Mouse (Mus musculus): Measurements from ENCODE around the gene Foxr1. TPM values are rescaled to one million over a fixed set of nuclear protein-coding genes. Genes with fewer than 3 reads are reported as not detected.

Foxr1 gene
- total RNA-seq, 1 experiment: 1.9 TPM

GRCm38 (mm10) chr9:44384596-44384995 is 56.3 kb downstream of the Foxr1 start:
- Histone ChIP-seq H3K36me3 (ENCODE audit: control insufficient read depth, insufficient read depth, low read length, poor library complexity, severe bottlenecking) (peaks cover 68% of the 10 kb centered on the region), H3K4me1 (ENCODE audit: control insufficient read depth in 2 of 2, insufficient read depth in 2 of 2, low read length in 2 of 2, poor library complexity in 1 of 2) (peaks cover 0 to 8% of the 10 kb centered on the region in 2 experiments; a peak in 1 of 4 replicates), H3K4me3 (ENCODE audit: insufficient read depth in 1 of 2, low read depth in 1 of 2, low read length in 2 of 2, poor library complexity in 1 of 2, severe bottlenecking in 1 of 2) (no peak overlapping the region), H3K9me3 (ENCODE audit: control insufficient read depth, insufficient read depth, low read depth, low read length) (no peaks in the 10 kb centered on the region), H3K27ac (ENCODE audit: insufficient read depth, low read depth, low read length, poor library complexity, severe bottlenecking) (no peak overlapping the region), H3K9ac (ENCODE audit: insufficient read depth, low read depth, low read length, poor library complexity, severe bottlenecking) (no peak overlapping the region)
- in situ Hi-C loops (cut with MboI; ENCODE audit: low sequenced_read_pairs in 2 of 2, unreplicated experiment in 2 of 2): no loop called here
- no peak for TF ChIP-seq CHD2 (IDR thresholded peaks at IDR 0.05; ENCODE audit: low read depth, low read length)
- no peak for TF ChIP-seq ZNF384 (IDR thresholded peaks at IDR 0.05; ENCODE audit: low read depth, low read length)
- TF ChIP-seq MAFK (IDR thresholded peaks at IDR 0.05; ENCODE audit: insufficient read depth, low read depth, low read length): no peak
- DNase-seq (ENCODE audit: low read depth, low spot score): no peak

Other genes with a start within 250 kb of the Foxr1 start
- 17.3 and 20.0 TPM in 2 replicates for gene Cbl, start 207.1 kb downstream of the Foxr1 start, total RNA-seq (2012; rRNA removed)
- not detected in 2 replicates for gene Ccdc153, start 200.5 kb downstream of the Foxr1 start, total RNA-seq (2012; rRNA removed)
- gene Pdzd3, start 189.7 kb downstream of the Foxr1 start, total RNA-seq (2012; rRNA removed): 0.32 and 1.1 TPM in 2 replicates
- gene Nlrx1, start 172.5 kb downstream of the Foxr1 start, total RNA-seq (2012; rRNA removed): 0.63 and 1.1 TPM in 2 replicates
- gene Abcg4, start 152.5 kb downstream of the Foxr1 start, total RNA-seq (2012; rRNA removed): 0.45 and 0.53 TPM in 2 replicates
- gene Hinfp, start 135.5 kb downstream of the Foxr1 start, total RNA-seq (2012; rRNA removed): 29.1 and 38.3 TPM in 2 replicates
- 9.0 and 13.9 TPM in 2 replicates for gene C2cd2l, start 120.9 kb downstream of the Foxr1 start, total RNA-seq (2012; rRNA removed)
- 16.3 and 17.9 TPM in 2 replicates for gene Dpagt1, start 115.1 kb downstream of the Foxr1 start, total RNA-seq (2012; rRNA removed)
- 967 and 1,137 TPM in 2 replicates for gene H2afx, start 106.4 kb downstream of the Foxr1 start, total RNA-seq (2012; rRNA removed)
- 69.9 and 71.3 TPM in 2 replicates for gene Hmbs, start 96.9 kb downstream of the Foxr1 start, total RNA-seq (2012; rRNA removed)
- 35.0 and 35.8 TPM in 2 replicates for gene Vps11, start 79.5 kb downstream of the Foxr1 start, total RNA-seq (2012; rRNA removed)
- 246 and 320 TPM in 2 replicates for gene Hyou1, start 61.6 kb downstream of the Foxr1 start, total RNA-seq (2012; rRNA removed)
- 9.8 and 10.0 TPM in 2 replicates for gene Slc37a4, start 44.3 kb downstream of the Foxr1 start, total RNA-seq (2012; rRNA removed)
- gene Rps25, start 34.0 kb downstream of the Foxr1 start, total RNA-seq (2012; rRNA removed): 1,792 and 2,115 TPM in 2 replicates
- 88.2 and 95.1 TPM in 2 replicates for gene Trappc4, start 33.5 kb downstream of the Foxr1 start, total RNA-seq (2012; rRNA removed)
- gene Ccdc84, start 22.6 kb downstream of the Foxr1 start, total RNA-seq (2012; rRNA removed): 38.3 and 57.0 TPM in 2 replicates
- 0.31 and 1.1 TPM in 2 replicates for gene Upk2, start 13.8 kb upstream of the Foxr1 start, total RNA-seq (2012; rRNA removed)
- 4.9 and 6.7 TPM in 2 replicates for gene Bcl9l, start 41.7 kb upstream of the Foxr1 start, total RNA-seq (2012; rRNA removed)
- gene Cxcr5, start 120.7 kb upstream of the Foxr1 start, total RNA-seq (2012; rRNA removed): 0.21 and 0.31 TPM in 2 replicates
- gene Ddx6, start 163.8 kb upstream of the Foxr1 start, total RNA-seq (2012; rRNA removed): 34.9 and 52.7 TPM in 2 replicates
- gene Treh, start 232.1 kb upstream of the Foxr1 start, total RNA-seq (2012; rRNA removed): not detected in 2 replicates